Mouse (Mus musculus) left cerebral cortex, adult 2 months (tissue): ENCODE measurements around the gene Fbxo21. TPM values are rescaled to one million over a fixed set of nuclear protein-coding genes. Genes with fewer than 3 reads are reported as not detected.

Experiments
- DNase-seq, 2 experiments: peaks; one replicate each; pipeline ENCODE4 v3.0.0; 2021 to 2022; ENCODE audit warnings: low spot score in 2 of 2, mixed read lengths in 1 of 2; ENCODE audit errors: extremely low spot score in 1 of 2
- H3K27ac ChIP-seq: fragments of 200-600 bp; 2 replicates; pipeline ENCODE4 v1.8.1; 2022
- H3K4me3 ChIP-seq: fragments of 200-600 bp; 2 replicates; pipeline ENCODE4 v1.8.1; 2022
- CTCF ChIP-seq: fragments of 200-600 bp; IDR thresholded peaks from 2 replicates; pipeline ENCODE4 v1.8.1; 2022; ENCODE audit warnings: antibody characterized with exemption, mild to moderate bottlenecking, moderate library complexity
- intact Hi-C: fragments of 180-260 bp; cut with DNase I; formaldehyde crosslinking; loops from one replicate; pipeline ENCODE4 v1.15.1; 2025
- total RNA-seq, 2 experiments: library from RNA; stranded (reverse); gene quantifications; 2 replicates each; pipeline ENCODE4 v1.2.3; 2021

Fbxo21 gene
- total RNA-seq, 2 experiments from 2014 or later, result 110 to 111 TPM

- intact Hi-C loops, result no loop called here
- Histone ChIP-seq H3K27ac (no peak overlapping the region), H3K4me3 (no peak overlapping the region)
- DNase-seq, result no peak
- TF ChIP-seq CTCF, result no peak
Observed at GRCm38 (mm10) chr5:118051981-118052662, 75.6 kb downstream of the Fbxo21 start.

DNA sequence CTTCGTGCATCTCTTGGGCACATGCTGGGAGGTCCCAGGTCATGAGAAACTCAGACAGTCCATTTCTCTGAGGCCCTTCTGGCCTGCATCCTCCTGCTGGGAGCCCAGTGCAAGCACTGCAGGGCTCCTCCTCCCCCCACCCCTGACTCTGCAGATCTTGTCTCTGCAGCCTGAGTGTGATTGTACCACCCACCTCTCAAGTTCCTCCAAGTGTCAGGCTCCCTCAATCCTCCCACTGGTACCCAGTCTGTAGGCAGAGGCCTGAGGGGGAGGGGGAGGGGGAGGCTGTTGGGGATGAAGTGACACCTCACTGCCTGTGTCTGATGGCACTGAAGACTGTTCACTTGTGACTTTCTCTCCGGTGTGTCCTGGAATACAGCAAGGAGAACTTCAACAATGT lies 76.7 kb downstream of the Fbxo21 start:
- TF ChIP-seq CTCF, result no peak; the same call in 1 of the 2 replicates
- DNase-seq, result no peak
- no peak overlapping the region for H3K4me3 ChIP-seq
- intact Hi-C loops, result no loop called here
- H3K27ac ChIP-seq, result no peak overlapping the region

DNA sequence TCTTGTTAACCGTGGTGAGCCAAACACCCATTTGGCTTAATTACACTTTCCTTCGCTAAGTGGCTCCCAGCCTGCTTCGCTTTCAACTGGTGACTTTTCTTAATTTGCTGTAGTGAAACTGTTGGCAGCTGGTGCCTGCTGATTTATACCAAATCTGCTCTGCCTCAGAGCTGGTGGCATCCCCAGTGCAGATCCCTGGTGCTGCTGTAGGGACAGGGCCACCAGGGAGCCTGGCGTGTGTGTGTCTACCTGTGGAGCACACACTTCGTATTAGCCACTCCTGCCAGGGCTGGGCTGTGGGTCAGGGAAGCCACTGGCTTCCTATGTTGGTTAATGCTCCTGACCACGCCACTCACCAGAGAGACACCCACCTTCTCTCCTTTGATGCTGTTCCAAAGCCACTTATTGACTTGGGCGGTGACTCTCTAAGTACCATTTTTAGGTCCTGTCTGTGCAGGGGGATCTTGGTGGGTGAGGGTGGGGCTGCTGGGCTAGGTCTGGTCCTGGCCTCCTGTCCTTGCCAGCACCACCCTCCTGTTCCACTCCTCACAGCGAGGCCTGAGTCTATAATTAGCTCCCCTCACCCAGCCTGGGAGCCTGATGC lies 81.1 kb downstream of the Fbxo21 start:
- intact Hi-C loops, result no loop called here
- H3K27ac ChIP-seq, result no peak overlapping the region
- no peak for DNase-seq
- H3K4me3 ChIP-seq, result no peak overlapping the region
- TF ChIP-seq CTCF, result no peak

- H3K27ac ChIP-seq, result no peak overlapping the region
Observed at GRCm38 (mm10) chr5:118058858-118059257, 82.3 kb downstream of the Fbxo21 start.

DNA sequence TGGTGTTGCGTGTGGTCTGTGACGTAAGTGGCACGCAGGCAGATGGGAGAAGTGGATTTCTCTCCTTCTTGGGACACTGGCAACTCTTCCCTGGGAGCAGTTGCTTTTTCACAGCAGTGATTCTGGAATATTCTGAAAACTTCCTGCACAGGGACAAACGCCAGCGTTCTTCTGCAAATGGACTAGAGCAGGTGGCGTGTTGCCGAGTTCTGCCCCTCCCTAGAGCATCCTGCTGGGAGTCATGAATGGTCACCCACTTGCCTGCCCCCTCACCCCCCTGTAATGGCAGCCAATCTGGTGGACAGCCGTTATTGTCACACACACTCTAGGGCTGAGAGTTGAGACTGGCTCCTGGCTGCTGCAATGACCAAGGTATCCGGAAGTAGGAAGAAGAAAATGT lies 83.1 kb downstream of the Fbxo21 start:
- H3K4me3 ChIP-seq, result no peak overlapping the region
- no peak overlapping the region for H3K27ac ChIP-seq
- no peak for TF ChIP-seq CTCF
- no peak for DNase-seq
- intact Hi-C loops, result no loop called here

More at GRCm38 (mm10) chr5:118058858-118059257, 82.3 kb downstream of the Fbxo21 start:
- intact Hi-C loops, result no loop called here
- TF ChIP-seq CTCF, result no peak
- no peak for DNase-seq
- no peak overlapping the region for H3K4me3 ChIP-seq

Other genes starting within 250 kb of the Fbxo21 start
- gene Nos1, start 195.7 kb upstream of the Fbxo21 start, total RNA-seq, result 10 to 100 TPM; 34.5 to 41.2 TPM
- gene Tesc, start 51.0 kb downstream of the Fbxo21 start, total RNA-seq, result 10 to 100 TPM; 82.0 to 87.3 TPM
- 10 to 100 TPM; 34.5 to 35.1 TPM for gene Fbxw8, start 178.7 kb downstream of the Fbxo21 start, total RNA-seq
- gene Hrk, start 187.9 kb downstream of the Fbxo21 start, total RNA-seq, result 10 to 100 TPM; 26.6 to 26.7 TPM